Mouse (Mus musculus) cerebellum, adult 9-10 months (tissue): ENCODE measurements around the gene Rer1.

ENCODE experiments used
- DNase-seq: peaks from one replicate; pipeline ENCODE4 v3.0.0; 2022

Rer1 gene

GRCm38 (mm10) chr4:155070921-155071320, 15.3 kb downstream of the Rer1 start:
- no peak for DNase-seq

GRCm38 (mm10) chr4:155070199-155070598, 16.0 kb downstream of the Rer1 start:
- no peak for DNase-seq

- peak; percentile 79 for DNase-seq
Measured at GRCm38 (mm10) chr4:155069191-155069590, 17.0 kb downstream of the Rer1 start.

GRCm38 (mm10) chr4:155068357-155068972, 17.7 kb downstream of the Rer1 start:
- DNase-seq: no peak

GRCm38 (mm10) chr4:155066834-155067522, 19.2 kb downstream of the Rer1 start, which contains the start of gene Pex10:
Pex10 (plus strand) TSS chr4:155067016.
- peak; percentile 97 for DNase-seq

- DNase-seq: peak; percentile 97
Measured at GRCm38 (mm10) chr4:155065970-155066833, 20.0 kb downstream of the Rer1 start.

GRCm38 (mm10) chr4:155064474-155064873, 21.7 kb downstream of the Rer1 start:
- DNase-seq: no peak

- DNase-seq: no peak
Measured at GRCm38 (mm10) chr4:155063895-155064294, 22.3 kb downstream of the Rer1 start.

- no peak for DNase-seq
Measured at GRCm38 (mm10) chr4:155058325-155058724, 27.9 kb downstream of the Rer1 start.

GRCm38 (mm10) chr4:155056724-155057123, 29.5 kb downstream of the Rer1 start, which contains the start of gene Plch2:
Plch2 (minus strand) TSS chr4:155056784.
- DNase-seq: no peak

- DNase-seq: no peak
Measured at GRCm38 (mm10) chr4:155050116-155050515, 36.1 kb downstream of the Rer1 start.

GRCm38 (mm10) chr4:155046636-155047035, 39.5 kb downstream of the Rer1 start:
- no peak for DNase-seq

GRCm38 (mm10) chr4:155043289-155043625, 42.9 kb downstream of the Rer1 start:
- no peak for DNase-seq

GRCm38 (mm10) chr4:155042606-155043288, 43.4 kb downstream of the Rer1 start:
- DNase-seq: peak; percentile 64

- DNase-seq: peak; percentile 72
Measured at GRCm38 (mm10) chr4:155040696-155041095, 45.5 kb downstream of the Rer1 start.

GRCm38 (mm10) chr4:155040197-155040596, 46.0 kb downstream of the Rer1 start:
- no peak for DNase-seq

GRCm38 (mm10) chr4:155034787-155035186, 51.4 kb downstream of the Rer1 start:
- peak; percentile 60 for DNase-seq

GRCm38 (mm10) chr4:155034202-155034601, 52.0 kb downstream of the Rer1 start:
- DNase-seq: no peak

GRCm38 (mm10) chr4:155033115-155033514, 53.1 kb downstream of the Rer1 start:
- no peak for DNase-seq

GRCm38 (mm10) chr4:155024170-155025010, 61.8 kb downstream of the Rer1 start:
- peak; percentile 88 for DNase-seq
